13 mouse cellular contexts compared by ENCODE assay signal in the genomic region with DNA sequence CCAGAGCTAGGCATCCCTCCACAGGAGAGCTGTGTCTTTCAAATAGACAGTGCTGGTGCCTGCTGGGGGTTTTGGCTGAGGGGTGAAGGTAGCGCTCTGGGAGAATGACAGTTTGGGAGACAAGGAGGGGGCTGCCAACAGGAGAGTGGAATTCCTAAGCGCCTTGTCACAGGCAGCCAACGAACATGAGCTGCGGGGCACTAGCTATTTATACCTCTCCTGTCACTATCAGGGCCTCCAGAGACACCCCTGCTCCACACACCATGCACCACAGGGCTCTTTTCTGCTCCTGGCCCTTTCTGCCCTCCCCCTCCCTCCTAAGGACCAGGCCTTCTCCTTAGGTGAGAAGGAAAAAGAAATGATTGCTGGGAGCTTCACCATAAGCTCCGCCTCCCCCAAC. TPM values are rescaled to one million over a fixed set of nuclear protein-coding genes. Genes with fewer than 3 reads are reported as not detected.
DNase-seq lines count a peak whose midpoint lies in the region; TF ChIP-seq lines count a peak whose summit lies in the region.
"Had no signal": no experiment of that assay in that cellular context is flagged by ENCODE, and none has a peak within 500 bp of the region (broad histone marks: within the 10 kb centered on the region; RNA-seq: fewer than 3 reads in every experiment).

No protein-coding gene starts in this region.

- H3K79me3 ChIP-seq in C2C12 (ENCODE audit: low read depth), result peaks cover 22% of the 10 kb centered on the region

- peak overlapping the region; percentile 28 for H3ac ChIP-seq in C2C12 (ENCODE audit: control insufficient read depth, insufficient read length, low read depth)

- peak; percentile 65 for DNase-seq in NIH3T3 (ENCODE audit: low read depth)
- DNase-seq in heart, adult 18-20 months, result peak; percentile 60 to 78
- DNase-seq in heart, postnatal 14 days, result peak; percentile 38 to 60
- no peak for DNase-seq in adrenal gland, postnatal 10 days
- DNase-seq in spleen, postnatal 14 days (ENCODE audit: low spot score in 2 of 2), result no peak
- DNase-seq in T-cell, adult 2 months (ENCODE audit: low spot score), result no peak
- DNase-seq: adrenal gland, postnatal 14 days; cerebellum, adult 18-20 months; kidney, postnatal 25 days had no signal

- TF ChIP-seq CTCF in C2C12 (IDR thresholded peaks at IDR 0.05; ENCODE audit: control insufficient read depth, insufficient read depth, insufficient read length), result no peak

- no peak overlapping the region for H3K4me3 ChIP-seq in C2C12 (ENCODE audit: insufficient read depth, poor library complexity, severe bottlenecking)
- H3K4me3 ChIP-seq: left cerebral cortex, adult 2 months; liver, embryonic 15.5 days had no signal

- no peaks in the 10 kb centered on the region for H3K36me3 ChIP-seq in C2C12 (ENCODE audit: control insufficient read depth, insufficient read depth)
- H3K36me3 ChIP-seq: liver, embryonic 15.5 days had no signal

- intact Hi-C loops in heart, postnatal 14 days (cut with DNase I), result loop anchor here (2.0 to 5.0 kb wide), 2 partner anchors 35 to 84 kb away; a partner anchor contains a TSS

- H3K79me2 ChIP-seq in C2C12 (ENCODE audit: control insufficient read depth, insufficient read depth), result peaks cover 32% of the 10 kb centered on the region

- no peaks in the 10 kb centered on the region for H3K27me3 ChIP-seq in C2C12 (ENCODE audit: control insufficient read depth, insufficient read depth, insufficient read length)

TF ChIP-seq in C2C12, 6 proteins besides CTCF, POLR2A, EP300 and RAD21:
- TF ChIP-seq USF1 (IDR thresholded peaks at IDR 0.05; ENCODE audit: low read depth), result no peak
- TF ChIP-seq MYOD1 (IDR thresholded peaks at IDR 0.05; ENCODE audit: control insufficient read depth, insufficient read length, low read depth), result no peak
- TF ChIP-seq MAX (IDR thresholded peaks at IDR 0.05), result no peak
- no peak for TF ChIP-seq FOSL1 (IDR thresholded peaks at IDR 0.05; ENCODE audit: insufficient read depth, low read length, poor library complexity, severe bottlenecking)
- no peak for TF ChIP-seq CEBPB (IDR thresholded peaks at IDR 0.05; ENCODE audit: low read depth)
- TF ChIP-seq MYOG (IDR thresholded peaks at IDR 0.05; ENCODE audit: control insufficient read depth, extremely low read depth, insufficient read length), result no peak

RNA-seq across cellular contexts. Expression of a gene that starts 1.6 kb away (rescaled TPM):
- 51.0 TPM for polyA plus RNA-seq in C2C12 (2012; fragmentation: generic; extraction: Trizol)
- 100 to 1,000 TPM; 215 to 222 TPM for total RNA-seq in heart, adult 18-20 months (2021)
- 100 to 1,000 TPM; 146 to 175 TPM for total RNA-seq in heart, postnatal 14 days (2021)
- 10 to 100 TPM; 17.6 to 41.6 TPM for total RNA-seq in adrenal gland, postnatal 10 days (2021)

RNA-seq across cellular contexts. Expression of a gene that starts 35.4 kb away (rescaled TPM):
- 8.1 TPM for polyA plus RNA-seq in C2C12 (2012; fragmentation: generic; extraction: Trizol)
- 1 to 10 TPM; 1.6 to 2.1 TPM for total RNA-seq in heart, adult 18-20 months (2021)
- total RNA-seq in heart, postnatal 14 days (2021), result 1 to 10 TPM; 3.6 TPM
- total RNA-seq in adrenal gland, postnatal 10 days (2021), result 1 to 10 TPM; 3.5 to 6.7 TPM

RNA-seq across cellular contexts. Expression of a gene that starts 36.0 kb away (rescaled TPM):
- 210 TPM for polyA plus RNA-seq in C2C12 (2012; fragmentation: generic; extraction: Trizol)
- 100 to 1,000 TPM; 111 to 118 TPM for total RNA-seq in heart, adult 18-20 months (2021)
- 100 to 1,000 TPM; 108 to 110 TPM for total RNA-seq in heart, postnatal 14 days (2021)
- 100 to 1,000 TPM; 183 to 191 TPM for total RNA-seq in adrenal gland, postnatal 10 days (2021)

RNA-seq across cellular contexts. Expression of a gene that starts 39.8 kb away (rescaled TPM):
- not detected for polyA plus RNA-seq in C2C12 (2012; fragmentation: generic; extraction: Trizol)
- total RNA-seq in heart, adult 18-20 months (2021), result not detected
- not detected for total RNA-seq in heart, postnatal 14 days (2021)
- total RNA-seq in adrenal gland, postnatal 10 days (2021), result under 1 TPM in 1 of 2 experiments, not detected in 1; 0.45 TPM
- total RNA-seq: adrenal gland, postnatal 14 days had no signal
- polyA plus RNA-seq: liver, embryonic 15.5 days; stomach, embryonic 14.5 days had no signal

RNA-seq across cellular contexts. Expression of a gene that starts 43.2 kb away (rescaled TPM):
- polyA plus RNA-seq in C2C12 (2012; fragmentation: generic; extraction: Trizol), result 0.06 TPM
- not detected for total RNA-seq in heart, adult 18-20 months (2021)
- not detected for total RNA-seq in heart, postnatal 14 days (2021)
- not detected for total RNA-seq in adrenal gland, postnatal 10 days (2021)
- total RNA-seq: adrenal gland, postnatal 14 days had no signal

Comparison
In these comparisons a context has a peak if more than half of its experiments do, and no peak if none do; other contexts are left out.
1. DNase-seq: peak in NIH3T3 (single experiment), heart, adult 18-20 months (2 of 2) and heart, postnatal 14 days (2 of 2); none in adrenal gland, postnatal 10 days (single experiment), spleen, postnatal 14 days (0 of 2) and T-cell, adult 2 months (single experiment).